Mouse (Mus musculus): ENCODE measurements around the gene Siae.

Gene Siae

DNA sequence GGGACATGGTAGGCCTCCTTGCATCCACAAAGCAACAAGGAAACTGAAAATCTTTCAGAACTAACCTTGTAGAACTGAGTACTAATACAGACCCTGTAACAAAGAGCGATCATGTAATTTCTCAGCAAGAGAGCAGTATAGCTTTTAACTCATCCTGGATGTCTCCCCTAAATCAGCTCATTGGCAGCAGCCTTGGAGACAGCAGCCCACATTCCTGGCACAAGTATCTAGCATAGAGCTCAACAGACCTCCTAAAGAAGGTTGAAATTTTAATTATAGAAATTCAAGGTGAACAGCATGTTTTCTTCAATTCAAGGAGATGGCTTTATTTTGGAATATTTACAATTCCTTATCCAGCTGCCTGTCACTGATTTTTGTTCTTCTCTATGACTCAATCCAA, 125.6 kb downstream of the Siae start:
- no peak for DNase-seq (ENCODE audit: low spot score)

DNA sequence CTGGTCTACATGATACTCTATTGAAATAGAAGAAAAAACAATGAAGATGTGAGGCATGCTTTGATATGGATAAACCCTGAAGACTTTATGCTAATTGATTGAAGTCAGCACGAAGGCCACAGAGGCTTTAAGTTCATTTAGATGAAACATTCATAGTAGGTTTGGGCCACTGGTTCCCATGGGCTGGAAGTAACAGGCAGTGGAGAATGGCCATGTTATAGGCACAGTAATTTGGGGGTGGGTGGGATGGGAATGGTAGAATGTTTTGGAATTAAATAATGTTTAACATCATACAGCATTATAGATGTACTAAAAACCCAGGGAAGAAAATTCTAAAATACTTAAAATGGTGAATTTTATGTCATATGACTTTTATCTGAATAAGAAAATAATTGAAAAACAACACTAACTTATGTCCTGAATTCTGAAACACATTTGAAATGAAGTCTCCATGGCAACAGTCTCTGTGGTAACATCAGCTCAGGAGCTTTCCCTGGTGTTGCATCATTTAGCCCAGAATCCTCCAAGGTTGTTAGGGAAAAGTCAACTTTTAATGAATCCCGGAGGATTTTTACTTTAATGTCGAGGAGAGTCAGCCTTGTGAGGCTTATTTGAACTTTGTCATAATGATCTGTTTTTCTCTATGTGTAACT, 131.9 kb downstream of the Siae start:
- no peak for DNase-seq (ENCODE audit: low spot score)

DNA sequence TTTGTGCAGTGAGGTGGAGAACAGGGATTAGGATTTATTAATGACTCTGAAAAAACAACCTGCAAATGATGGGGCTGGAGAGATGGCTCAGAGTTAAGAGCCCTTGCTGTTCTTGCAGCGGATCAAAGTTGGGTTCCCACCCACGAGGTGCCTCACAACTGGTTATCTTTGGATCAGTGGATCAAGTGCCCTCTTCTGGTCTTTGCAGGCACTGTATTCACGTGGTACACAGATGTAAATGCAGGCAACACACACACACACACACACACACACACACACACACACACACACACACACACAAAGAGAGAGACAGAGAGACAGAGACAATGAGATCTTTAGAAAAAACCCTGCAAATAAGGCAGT, 132.4 kb downstream of the Siae start:
- DNase-seq (ENCODE audit: low spot score) = no peak

DNA sequence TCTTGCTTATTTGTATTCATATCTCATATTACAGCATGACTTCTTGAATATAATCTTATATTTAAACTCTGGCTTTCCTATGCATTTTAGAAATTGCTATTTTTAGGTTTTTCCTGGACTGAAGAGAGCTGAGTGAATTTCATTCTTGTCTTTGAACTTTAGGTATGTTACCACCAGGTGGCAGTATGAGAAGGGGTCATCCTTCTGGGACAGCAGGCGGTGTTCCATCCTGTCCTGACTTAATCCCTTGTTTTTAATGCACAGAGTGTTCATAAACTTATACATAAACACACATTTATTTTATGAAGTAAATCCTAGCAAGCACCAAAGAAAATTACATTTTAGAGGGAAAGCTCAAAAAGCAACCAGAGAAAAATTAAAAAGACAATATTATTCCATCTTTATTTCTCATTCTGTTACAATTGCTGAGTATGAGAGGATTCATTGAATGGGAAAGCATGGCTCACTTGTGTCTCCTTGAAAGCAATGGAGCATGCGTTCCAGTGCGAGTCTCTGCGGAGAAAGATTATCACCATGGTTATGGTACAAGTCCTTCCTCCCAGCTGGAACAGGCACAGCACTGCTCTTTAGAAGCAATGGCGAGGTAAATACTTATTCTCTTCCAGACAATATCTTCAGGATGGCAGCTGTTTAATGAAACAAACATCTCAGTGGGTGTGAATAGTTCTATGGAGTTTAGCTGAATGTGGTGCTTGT, 134.6 kb downstream of the Siae start:
- no peak for DNase-seq (ENCODE audit: low spot score)
